Mouse (Mus musculus) heart, adult 2 months (tissue): ENCODE results near the gene Anks1b. TPM values are rescaled to one million over a fixed set of nuclear protein-coding genes. Genes with fewer than 3 reads are reported as not detected.

Source experiments
- DNase-seq, 2 experiments: peaks; one replicate each; pipeline ENCODE4 v3.0.0; 2021
- H3K27ac ChIP-seq: fragments of 200-600 bp; 2 replicates; pipeline ENCODE4 v1.8.1; 2022
- H3K27me3 ChIP-seq: fragments of 200-500 bp; 2 replicates; pipeline ENCODE4 v1.6.1; 2012; ENCODE audit warnings: mild to moderate bottlenecking, low read length, inconsistent platforms, mixed read lengths; ENCODE audit not compliant: control insufficient read depth, insufficient read depth
- H3K36me3 ChIP-seq: fragments of 200-500 bp; 2 replicates; pipeline ENCODE4 v1.6.1; 2012; ENCODE audit warnings: low read length, inconsistent platforms; ENCODE audit not compliant: control insufficient read depth, insufficient read depth
- H3K4me1 ChIP-seq: fragments of 200-500 bp; 2 replicates; pipeline ENCODE4 v1.6.1; 2011; ENCODE audit warnings: low read length; ENCODE audit not compliant: control insufficient read depth, insufficient read depth
- H3K4me3 ChIP-seq: fragments of 200-600 bp; 2 replicates; pipeline ENCODE4 v1.8.1; 2022
- H3K79me2 ChIP-seq: fragments of 200-500 bp; replicated peaks from 2 replicates; pipeline ENCODE4 v1.6.1; 2012; ENCODE audit warnings: mild to moderate bottlenecking, inconsistent platforms, low read length, moderate library complexity, mixed read lengths; ENCODE audit not compliant: control insufficient read depth, insufficient read depth
- H3K9ac ChIP-seq: fragments of 200-500 bp; 2 replicates; pipeline ENCODE4 v1.6.1; 2012; ENCODE audit warnings: low read depth, mild to moderate bottlenecking, control low read depth, inconsistent platforms, low read length, mixed read lengths
- CTCF ChIP-seq: fragments of 200-600 bp; IDR thresholded peaks from 2 replicates; pipeline ENCODE4 v1.8.1; 2022; ENCODE audit warnings: antibody characterized with exemption, mild to moderate bottlenecking, moderate library complexity
- EP300 ChIP-seq: fragments of 200-500 bp; IDR thresholded peaks from 2 replicates; pipeline ENCODE4 v1.6.1; 2011; ENCODE audit warnings: low read depth, low read length, control low read depth; ENCODE audit not compliant: insufficient read depth
- POLR2A ChIP-seq: fragments of 200-500 bp; IDR thresholded peaks from 2 replicates; pipeline ENCODE4 v1.6.1; 2011; ENCODE audit warnings: mild to moderate bottlenecking, low read depth, low read length, control low read depth; ENCODE audit not compliant: insufficient read depth
- WGBS: fragments of 180-500 bp; shearing (Covaris S2); methylation state at CpG from one replicate; pipeline ENCODE4 v1.1.7; 2018; 5-methylcytosine and 5-hydroxymethylcytosine counted together
- intact Hi-C: fragments of 180-260 bp; cut with DNase I; formaldehyde crosslinking; loops from one replicate; pipeline ENCODE4 v1.15.1; 2025
- polyA plus RNA-seq: library from polyadenylated mRNA; depleted of rRNA; stranded (reverse); fragments of >200 nt; gene quantifications from 2 replicates; pipeline ENCODE4 v1.2.3, GENCODE M21; 2012
- total RNA-seq, 2 experiments: library from RNA; stranded (reverse); gene quantifications; 2 replicates each; pipeline ENCODE4 v1.2.3; 2021

Anks1b gene
- total and polyA plus RNA-seq, 3 experiments, result 0.16 to 0.80 (median 0.52) TPM

DNA sequence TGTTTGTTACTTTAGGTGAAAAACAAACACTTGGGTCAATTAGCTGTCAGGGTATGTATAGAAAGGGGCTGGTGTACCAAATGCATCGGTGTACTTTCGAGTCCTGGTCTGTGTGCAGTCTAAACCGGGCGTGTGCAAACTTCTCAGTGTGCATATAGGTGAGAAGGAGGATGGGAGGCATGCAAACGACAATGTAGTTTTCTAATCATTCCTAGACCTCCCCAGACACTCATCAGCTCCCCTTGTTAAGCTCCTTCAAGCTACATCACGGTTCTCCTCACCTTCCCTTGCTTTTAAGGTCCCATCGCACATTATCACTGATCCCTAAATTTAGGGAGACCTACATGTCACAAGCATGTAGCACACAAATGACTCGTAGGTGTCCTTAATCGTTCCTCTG is 704.5 kb downstream of the Anks1b start:
- intact Hi-C loops, result no loop called here
- Histone ChIP-seq H3K27me3 (no peaks in the 10 kb centered on the region), H3K4me1 (no peaks in the 10 kb centered on the region), H3K9ac (no peak overlapping the region), H3K4me3 (no peak overlapping the region), H3K27ac (no peak overlapping the region), H3K36me3 (no peaks in the 10 kb centered on the region), H3K79me2 (no peaks in the 10 kb centered on the region)
- no peak for DNase-seq
- TF ChIP-seq EP300 (no peak), POLR2A (no peak), CTCF (no peak)
- 76% methylated on average over 9 of the region's 9 CpGs for WGBS

DNA sequence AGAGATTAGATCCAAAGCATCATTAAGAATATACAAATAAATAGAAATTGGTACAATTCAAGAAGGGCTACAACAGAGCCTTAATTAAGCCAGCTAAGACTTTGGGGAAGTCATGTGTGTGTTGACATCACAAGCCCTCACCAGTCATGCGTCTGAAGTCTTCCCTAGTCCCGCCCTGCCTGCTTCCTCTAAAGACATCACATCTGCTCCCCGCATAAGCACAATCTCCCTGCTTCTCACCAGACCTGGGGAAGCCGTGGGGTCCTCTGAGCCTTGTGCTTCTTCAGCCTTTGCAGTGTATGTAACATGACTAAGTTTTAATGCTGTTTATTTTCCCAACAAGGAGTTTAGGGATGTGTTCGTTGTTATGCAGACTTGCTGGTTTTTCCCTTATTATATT is 706.7 kb downstream of the Anks1b start:
- H3K79me2 ChIP-seq, result no peaks in the 10 kb centered on the region
- DNase-seq, result no peak
- no peak overlapping the region for H3K9ac ChIP-seq
- intact Hi-C loops, result no loop called here
- no peak overlapping the region for H3K27ac ChIP-seq
- no peak for TF ChIP-seq POLR2A
- no peak for TF ChIP-seq CTCF
- TF ChIP-seq EP300, result no peak
- no peaks in the 10 kb centered on the region for H3K27me3 ChIP-seq
- H3K36me3 ChIP-seq, result no peaks in the 10 kb centered on the region
- 73% methylated on average over 5 of the region's 5 CpGs for WGBS
- H3K4me1 ChIP-seq, result no peaks in the 10 kb centered on the region
- no peak overlapping the region for H3K4me3 ChIP-seq

DNA sequence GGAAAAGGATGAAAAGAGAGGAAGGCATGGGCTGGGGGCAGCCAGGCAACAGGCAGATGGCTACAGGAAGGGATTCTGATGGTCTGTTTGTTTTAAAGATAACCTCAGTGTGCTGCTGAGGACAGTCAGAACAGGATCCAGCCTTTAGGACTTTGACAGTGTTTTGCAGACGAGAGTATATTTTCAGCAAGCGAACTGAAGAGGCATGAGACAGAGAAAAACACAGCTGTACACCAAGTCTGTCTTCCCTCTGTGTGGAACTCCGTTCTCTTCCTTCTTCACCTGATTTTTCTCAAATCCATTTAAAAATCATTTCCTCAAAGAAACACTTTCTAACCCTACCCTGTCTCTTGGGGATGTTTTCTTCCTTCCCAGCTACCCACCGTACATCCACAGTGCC is 710.7 kb downstream of the Anks1b start:
- WGBS, result 41% methylated on average over 4 of the region's 4 CpGs
- Histone ChIP-seq H3K4me1 (no peaks in the 10 kb centered on the region), H3K36me3 (no peaks in the 10 kb centered on the region), H3K4me3 (no peak overlapping the region), H3K79me2 (no peaks in the 10 kb centered on the region), H3K27ac (no peak overlapping the region), H3K9ac (no peak overlapping the region), H3K27me3 (no peaks in the 10 kb centered on the region)
- no peak for TF ChIP-seq POLR2A
- TF ChIP-seq EP300, result no peak
- TF ChIP-seq CTCF, result no peak
- intact Hi-C loops, result no loop called here
- no peak for DNase-seq

DNA sequence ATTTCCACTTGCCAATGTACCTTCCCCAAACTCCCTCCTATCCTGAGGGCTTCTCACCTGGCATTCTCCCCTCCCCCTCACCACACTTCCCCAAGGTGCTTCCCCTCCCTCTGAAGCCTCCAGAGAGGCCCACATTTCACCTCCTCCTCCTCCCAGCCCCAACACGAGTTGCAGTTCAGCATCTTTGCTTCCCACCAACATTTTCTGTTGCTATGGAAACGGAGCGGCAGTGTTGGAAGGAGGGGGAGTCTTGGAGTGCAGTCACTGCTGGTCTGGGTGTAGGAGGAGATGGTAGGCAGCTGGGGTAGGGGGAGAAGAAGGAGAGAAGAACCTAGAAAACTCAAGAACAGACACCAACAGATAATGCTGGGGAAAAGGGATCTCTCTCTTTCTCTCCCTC is 722.8 kb downstream of the Anks1b start:
- Histone ChIP-seq H3K36me3 (no peaks in the 10 kb centered on the region), H3K9ac (no peak overlapping the region), H3K27me3 (no peaks in the 10 kb centered on the region), H3K4me1 (no peaks in the 10 kb centered on the region), H3K27ac (no peak overlapping the region), H3K4me3 (no peak overlapping the region), H3K79me2 (no peaks in the 10 kb centered on the region)
- TF ChIP-seq EP300, result no peak
- no peak for TF ChIP-seq CTCF
- TF ChIP-seq POLR2A, result no peak
- intact Hi-C loops, result no loop called here
- WGBS, result 32% methylated on average over 3 of the region's 3 CpGs
- no peak for DNase-seq

DNA sequence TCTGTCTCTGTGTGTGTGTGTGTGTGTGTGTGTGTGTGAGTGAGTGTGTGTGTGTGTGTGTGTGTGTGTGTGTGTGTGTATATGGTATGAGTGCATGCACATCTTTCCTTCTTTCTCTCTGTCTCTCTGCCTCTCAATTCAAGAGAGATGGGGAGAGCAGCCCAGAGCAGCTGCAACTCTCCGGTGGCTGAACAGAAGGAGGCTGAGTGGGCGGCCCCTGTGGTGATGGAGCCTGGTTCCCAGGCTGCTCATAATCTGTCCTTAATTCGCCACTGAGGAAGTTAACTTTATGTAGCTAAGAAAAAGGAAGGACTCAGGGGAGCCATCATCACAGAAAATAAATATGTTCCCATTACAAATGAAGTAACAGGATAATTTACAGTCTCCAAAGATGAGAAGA is 723.3 kb downstream of the Anks1b start:
- H3K27ac ChIP-seq, result no peak overlapping the region
- TF ChIP-seq POLR2A, result no peak
- TF ChIP-seq EP300, result no peak
- TF ChIP-seq CTCF, result no peak
- H3K4me3 ChIP-seq, result no peak overlapping the region
- no peaks in the 10 kb centered on the region for H3K27me3 ChIP-seq
- H3K36me3 ChIP-seq, result no peaks in the 10 kb centered on the region
- H3K79me2 ChIP-seq, result no peaks in the 10 kb centered on the region
- intact Hi-C loops, result no loop called here
- H3K4me1 ChIP-seq, result no peaks in the 10 kb centered on the region
- no peak for DNase-seq
- 30% methylated on average over 3 of the region's 3 CpGs for WGBS
- H3K9ac ChIP-seq, result no peak overlapping the region

DNA sequence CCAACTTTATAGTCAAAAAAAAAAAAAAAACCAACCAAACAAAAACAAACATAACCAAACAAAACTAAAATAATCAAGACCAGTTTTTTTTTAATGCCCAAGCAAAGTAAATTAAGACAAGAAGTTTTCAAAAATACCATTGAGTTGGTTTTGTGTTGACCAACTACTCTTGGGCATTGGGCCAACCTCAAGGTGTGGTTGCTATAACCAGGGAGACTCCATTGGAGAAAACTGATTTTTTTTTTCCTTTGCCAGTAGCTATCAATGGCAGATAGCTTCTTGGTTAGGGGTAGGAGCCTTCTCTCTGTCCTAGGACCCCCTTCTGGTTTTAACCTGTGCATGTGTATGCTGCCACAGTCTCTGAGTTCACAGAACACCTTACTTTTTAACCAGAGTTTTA is 725.8 kb downstream of the Anks1b start:
- intact Hi-C loops, result no loop called here
- TF ChIP-seq EP300 (no peak), CTCF (no peak), POLR2A (no peak)
- Histone ChIP-seq H3K79me2 (no peaks in the 10 kb centered on the region), H3K36me3 (no peaks in the 10 kb centered on the region), H3K27me3 (no peaks in the 10 kb centered on the region), H3K9ac (no peak overlapping the region), H3K4me3 (no peak overlapping the region), H3K4me1 (no peaks in the 10 kb centered on the region), H3K27ac (no peak overlapping the region)
- DNase-seq, result no peak
